Mouse (Mus musculus): Measurements from ENCODE around the gene Cmss1.

GRCm38 (mm10) chr16:57484043-57484795, 122.4 kb downstream of the Cmss1 start:
- TF ChIP-seq TCF12 (IDR thresholded peaks at IDR 0.05; ENCODE audit: insufficient read depth, poor library complexity, severe bottlenecking) (no peak), POLR2A (IDR thresholded peaks at IDR 0.05; ENCODE audit: insufficient read length, low read depth) (no peak), MAX (IDR thresholded peaks at IDR 0.05; ENCODE audit: low read depth) (no peak), POLR2AphosphoS2 (IDR thresholded peaks at IDR 0.05; ENCODE audit: insufficient read length, low read depth) (no peak), CEBPB (IDR thresholded peaks at IDR 0.05; ENCODE audit: insufficient read depth, poor library complexity, severe bottlenecking) (no peak), MYOG (IDR thresholded peaks at IDR 0.05; ENCODE audit: control insufficient read depth in 1 of 3, insufficient read depth in 1 of 3, insufficient read length in 2 of 3, low read depth in 2 of 3) (no peak), TCF3 (IDR thresholded peaks at IDR 0.05; ENCODE audit: insufficient read length, low read depth) (no peak), E2F4 (IDR thresholded peaks at IDR 0.05; ENCODE audit: insufficient read depth) (no peak), USF1 (IDR thresholded peaks at IDR 0.05; ENCODE audit: low read depth) (no peak), REST (IDR thresholded peaks at IDR 0.05; ENCODE audit: insufficient read depth, insufficient read length) (no peak), MYOD1 (IDR thresholded peaks at IDR 0.05; ENCODE audit: control insufficient read depth in 1 of 3, insufficient read length in 2 of 3, low read depth in 2 of 3) (no peak)

Measured in myocyte (in vitro differentiated cells).